Mouse (Mus musculus) G1E-ER4 (cell line): Measurements from ENCODE around the gene Arhgap42. TPM values are rescaled to one million over a fixed set of nuclear protein-coding genes. Genes with fewer than 3 reads are reported as not detected.

Experiments
- GATA1 ChIP-seq: IDR thresholded peaks from one replicate; pipeline ENCODE4 v1.8.0; 2012; ENCODE audit warnings: low read length, inconsistent platforms
- polyA plus RNA-seq: library from polyadenylated mRNA; stranded (reverse); fragments of >175 nt; gene quantifications from 2 replicates; pipeline ENCODE4 v1.2.3, GENCODE M21; 2012

Gene Arhgap42
- polyA plus RNA-seq, 1 experiment = not detected

DNA sequence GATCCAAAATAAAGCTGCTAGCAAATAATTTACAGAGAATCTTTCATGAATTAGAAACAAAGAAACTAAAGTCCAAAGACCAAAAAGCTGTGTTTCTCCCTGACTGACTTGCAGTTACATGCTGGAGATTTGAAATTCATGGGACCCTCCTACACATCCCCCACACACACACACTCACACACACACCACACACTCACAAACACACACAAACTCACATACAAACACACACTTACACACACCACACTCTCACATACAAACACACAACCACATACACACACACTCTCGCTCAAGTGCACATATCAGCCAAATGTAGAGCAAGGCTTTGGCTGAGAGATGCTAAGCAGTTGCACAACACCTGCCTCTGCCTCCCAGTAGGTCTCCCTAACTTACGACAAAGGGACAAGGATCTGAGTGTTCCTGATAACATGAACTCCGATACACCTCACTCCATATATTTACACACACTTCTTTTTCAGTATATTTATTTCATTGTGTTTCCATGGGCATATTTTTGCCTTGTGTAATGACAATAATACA lies 16.9 kb downstream of the Arhgap42 start:
- no peak for TF ChIP-seq GATA1

DNA sequence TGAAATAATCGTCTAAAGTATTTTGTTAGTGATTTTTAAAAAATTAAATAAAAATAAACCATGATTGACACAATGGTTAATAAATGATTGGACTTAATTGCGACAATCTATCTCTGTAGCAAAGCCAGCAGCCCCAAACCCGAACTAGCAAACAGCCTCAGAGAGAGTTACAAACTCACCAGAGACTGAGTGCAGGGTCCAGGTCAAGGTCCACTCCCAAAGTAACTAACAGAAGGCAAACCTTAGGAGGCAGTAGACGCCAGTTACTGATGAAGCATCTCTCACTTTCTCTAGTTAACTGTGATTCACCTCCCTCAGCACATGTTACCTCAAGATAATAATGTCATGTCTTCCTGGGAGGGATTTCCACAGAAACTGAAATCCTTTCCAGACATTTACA lies 17.7 kb downstream of the Arhgap42 start:
- no peak for TF ChIP-seq GATA1

DNA sequence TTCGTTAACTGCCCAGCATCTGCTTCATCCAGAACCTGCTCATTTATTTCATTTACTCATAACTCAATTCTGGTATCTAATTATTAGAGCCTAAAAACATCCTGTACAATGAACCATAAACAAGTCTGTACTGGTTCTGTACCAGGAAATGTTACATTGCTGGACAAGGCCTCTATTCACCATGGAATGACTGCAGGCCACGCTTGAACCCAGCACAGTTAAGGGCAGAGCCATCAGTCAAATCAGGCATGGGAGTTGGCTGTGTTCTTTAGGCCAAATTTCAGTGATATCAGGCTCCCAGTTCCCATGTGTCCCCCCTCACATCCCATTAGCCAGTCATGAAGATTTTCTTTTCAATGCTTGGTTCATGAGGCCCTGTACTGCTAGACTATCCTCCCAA lies 20.6 kb downstream of the Arhgap42 start:
- TF ChIP-seq GATA1 = no peak

DNA sequence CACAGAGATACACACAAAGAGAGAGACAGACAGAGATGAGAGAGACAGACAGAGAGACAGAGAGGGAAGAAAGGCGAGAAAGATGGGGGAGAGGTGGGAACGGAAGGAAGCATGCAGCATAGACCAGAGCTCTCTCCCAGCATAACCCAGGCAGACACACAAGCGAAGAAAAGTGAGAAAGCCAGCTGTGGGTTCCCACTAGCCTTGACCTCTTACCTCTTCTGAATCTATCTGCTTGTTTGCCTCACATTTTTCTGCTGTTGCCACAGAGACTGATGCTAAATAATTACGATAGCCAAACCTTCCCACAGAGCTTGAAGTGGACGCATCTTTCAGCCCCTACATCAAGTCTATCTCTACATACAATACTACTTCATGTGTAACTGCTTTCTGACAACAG lies 24.1 kb downstream of the Arhgap42 start:
- TF ChIP-seq GATA1 = no peak

DNA sequence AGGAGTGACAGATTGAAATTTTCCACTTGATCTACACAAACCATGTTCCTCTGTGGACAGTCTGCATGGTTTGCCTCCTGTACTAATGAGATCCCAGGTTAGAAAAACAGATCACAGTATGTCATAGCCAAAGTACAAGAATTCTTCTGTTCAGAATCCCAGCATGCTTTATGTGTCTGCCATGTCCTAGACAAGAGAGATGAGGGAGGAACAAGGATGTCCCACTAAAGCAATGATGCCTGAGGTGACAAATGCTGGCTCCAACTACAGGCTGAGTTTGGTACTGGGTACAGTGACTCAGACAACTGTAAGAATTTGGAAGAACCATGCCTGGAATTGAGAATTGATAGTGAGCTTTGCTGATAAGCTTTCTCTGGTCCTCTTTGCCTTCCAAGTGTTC lies 24.6 kb downstream of the Arhgap42 start:
- no peak for TF ChIP-seq GATA1

DNA sequence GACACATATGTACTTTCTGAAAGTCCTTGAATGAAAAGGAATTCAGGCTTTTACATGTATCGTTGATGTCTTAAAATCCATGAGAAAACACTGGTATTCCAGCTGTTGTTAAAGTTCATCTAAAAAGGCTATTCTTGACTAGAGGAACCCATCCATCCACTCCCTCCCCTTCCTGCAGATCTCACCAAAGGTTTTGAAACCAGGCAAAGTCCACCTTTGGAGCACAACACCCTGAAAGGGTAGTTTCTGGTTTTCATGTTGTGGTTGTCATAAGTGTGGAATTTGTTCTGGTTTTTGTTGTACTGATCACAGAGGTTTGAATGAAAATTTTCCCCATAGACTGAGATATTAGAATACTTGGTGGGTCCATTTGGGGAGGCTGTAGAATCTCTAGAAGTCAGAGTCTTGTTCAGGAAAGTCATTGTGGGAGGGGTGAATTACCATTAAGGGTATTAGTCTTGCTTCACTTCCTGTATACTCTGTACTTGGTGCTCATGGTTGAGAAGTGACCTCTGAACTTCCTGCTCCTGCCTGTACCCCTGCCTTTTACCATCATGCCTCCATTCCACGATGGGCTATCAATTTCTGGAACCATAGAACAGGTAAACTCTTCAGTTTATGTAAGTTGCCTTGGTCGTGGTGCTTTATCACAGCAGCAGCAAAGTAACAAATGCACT lies 27.4 kb downstream of the Arhgap42 start:
- TF ChIP-seq GATA1 = no peak

DNA sequence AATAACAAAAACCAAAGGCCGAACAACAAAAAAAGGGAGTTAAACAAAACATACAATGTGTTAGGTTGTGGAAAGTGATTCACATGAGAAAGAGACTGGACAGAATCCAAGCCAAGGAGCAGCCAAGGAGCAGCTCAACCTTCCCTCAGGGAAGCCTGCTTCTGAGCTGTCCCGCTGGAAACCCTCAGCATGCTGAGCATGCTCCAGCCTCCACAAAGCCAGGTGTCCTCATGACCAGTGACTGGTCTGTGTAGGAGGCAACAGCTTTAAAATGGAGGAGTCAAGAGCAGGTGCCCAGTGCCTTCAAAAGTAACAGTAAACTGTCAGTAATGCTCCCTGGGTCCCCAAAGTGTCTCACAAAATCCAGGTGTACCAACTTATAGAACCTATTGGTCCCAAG lies 28.4 kb downstream of the Arhgap42 start:
- no peak for TF ChIP-seq GATA1

DNA sequence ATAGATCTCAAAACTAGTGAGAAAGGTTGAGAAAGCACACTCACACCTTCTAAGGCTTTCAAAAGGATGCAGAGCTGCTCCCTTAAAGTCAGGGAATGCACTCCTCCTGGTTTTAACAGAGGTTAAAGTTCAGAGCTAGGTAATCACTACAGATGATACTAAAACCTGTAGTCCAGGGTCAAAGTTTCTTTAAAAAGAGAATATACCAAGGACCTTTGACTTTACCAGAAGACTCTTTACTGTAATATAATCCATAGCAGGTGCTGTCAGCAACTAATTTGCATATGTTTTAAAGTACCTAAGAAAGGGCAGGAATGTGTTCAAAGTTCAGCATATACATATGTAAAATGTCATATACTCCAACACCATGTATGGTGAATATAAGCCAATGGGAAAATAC lies 30.7 kb downstream of the Arhgap42 start:
- no peak for TF ChIP-seq GATA1

DNA sequence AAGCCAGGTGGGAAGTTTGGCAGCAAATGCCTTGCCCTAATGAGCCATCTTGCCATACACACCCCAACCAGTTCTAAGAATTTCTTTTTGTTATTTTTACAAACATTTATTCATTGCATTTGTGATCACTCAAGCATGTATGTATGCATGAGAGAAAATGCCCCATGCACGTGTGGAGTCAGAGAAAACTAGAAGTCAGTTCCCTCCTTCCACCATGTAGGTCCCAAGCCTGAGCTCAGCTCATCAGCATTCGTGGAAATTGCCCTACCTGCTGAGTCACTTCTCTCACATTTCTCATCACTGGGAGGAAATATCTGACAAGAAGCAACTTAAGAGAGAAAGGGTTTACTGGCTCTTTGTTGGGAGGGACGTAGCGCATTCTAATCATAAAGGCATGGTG lies 31.6 kb downstream of the Arhgap42 start:
- no peak for TF ChIP-seq GATA1

DNA sequence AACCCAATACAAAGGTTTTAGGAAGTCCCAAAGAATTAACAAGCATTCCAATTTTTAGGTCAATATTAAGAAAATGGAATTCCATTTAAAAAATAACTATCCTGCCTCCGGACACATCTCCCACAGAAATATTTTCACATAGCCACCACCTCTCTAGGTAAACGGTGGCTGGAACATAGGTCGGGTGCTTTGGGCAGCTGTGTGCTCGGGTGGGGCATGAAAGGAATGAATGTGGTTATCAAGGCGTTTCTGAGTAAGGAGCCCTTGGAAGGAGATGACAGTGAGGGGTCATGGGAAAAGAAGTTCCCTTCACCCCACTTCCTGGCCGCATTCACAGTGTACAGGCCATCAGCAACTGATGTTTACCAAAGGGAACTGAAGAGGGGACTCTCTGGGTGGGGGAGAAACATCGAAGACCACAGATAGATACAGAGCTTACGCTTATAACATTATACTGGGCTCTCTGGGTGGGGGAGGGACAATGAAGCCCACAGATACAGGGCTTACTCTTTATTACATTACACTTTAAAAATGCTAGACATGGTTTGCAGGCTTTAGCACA lies 38.0 kb downstream of the Arhgap42 start:
- TF ChIP-seq GATA1 = no peak

DNA sequence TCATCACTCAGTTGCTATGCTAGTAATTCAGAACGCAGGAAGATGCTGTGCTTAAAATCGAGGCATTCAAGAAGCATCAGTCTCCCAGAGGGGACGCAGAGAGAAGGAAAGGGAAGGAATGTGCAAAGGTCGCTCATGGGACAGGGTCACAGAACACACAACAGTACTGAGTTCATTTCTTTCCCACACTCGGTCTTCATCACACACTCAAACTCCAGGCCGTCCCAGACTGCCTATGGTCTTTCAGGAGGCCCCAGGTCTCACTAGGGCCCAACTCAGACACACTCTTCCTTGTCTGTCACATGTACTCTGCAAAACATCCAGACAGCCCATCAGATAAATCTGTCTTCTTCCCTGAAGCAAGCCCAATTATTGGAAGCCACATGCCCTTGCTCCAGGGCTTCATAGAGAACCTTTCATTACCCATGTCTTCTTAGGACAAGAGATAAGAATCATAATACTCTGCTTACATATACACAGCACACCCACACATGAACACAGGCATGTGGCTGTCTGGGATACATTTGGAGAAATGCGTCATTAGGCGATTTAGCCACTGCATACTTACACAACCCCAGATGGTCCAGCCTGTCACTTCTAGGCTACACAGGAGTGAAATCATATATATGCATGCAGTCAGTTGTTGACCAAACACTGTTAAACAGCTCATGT lies 39.6 kb downstream of the Arhgap42 start:
- TF ChIP-seq GATA1 = no peak

DNA sequence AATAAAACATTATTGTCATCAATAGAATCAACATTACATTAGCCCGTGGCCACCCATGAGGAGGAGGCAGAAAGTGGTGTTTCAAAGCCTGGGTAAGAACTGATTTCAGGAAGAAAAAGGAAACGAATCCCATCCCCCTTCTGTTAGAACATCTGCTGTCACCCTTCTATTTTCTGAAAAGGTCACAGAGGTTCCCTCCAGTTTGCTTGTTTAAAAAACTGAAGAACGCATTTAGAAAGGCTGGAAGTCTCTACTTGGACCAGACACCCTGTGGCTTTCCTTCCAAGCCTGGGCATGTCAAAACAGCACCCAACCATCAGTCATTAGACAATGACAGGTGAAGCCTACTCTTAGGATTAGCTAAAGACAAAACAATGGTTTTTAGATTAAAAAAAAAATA lies 40.3 kb downstream of the Arhgap42 start:
- TF ChIP-seq GATA1 = no peak

DNA sequence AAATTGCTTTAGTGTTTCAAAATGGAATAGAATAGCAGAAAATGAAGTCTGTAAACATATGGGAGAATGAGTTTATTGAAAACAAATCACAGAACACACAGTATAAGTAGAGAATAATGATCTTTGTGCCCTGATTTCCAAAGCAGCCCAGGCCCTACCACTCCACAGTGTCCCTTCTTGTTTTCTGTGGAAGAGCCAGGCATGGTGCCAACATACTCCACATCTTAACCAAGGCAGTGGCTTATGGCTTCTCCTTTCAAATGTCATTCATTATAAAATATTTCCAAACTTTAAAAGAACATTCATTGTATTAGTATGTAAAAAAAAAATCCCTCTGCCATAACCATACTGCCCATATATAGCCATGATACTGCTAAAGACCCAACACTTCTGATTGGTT lies 42.9 kb downstream of the Arhgap42 start:
- TF ChIP-seq GATA1 = no peak

DNA sequence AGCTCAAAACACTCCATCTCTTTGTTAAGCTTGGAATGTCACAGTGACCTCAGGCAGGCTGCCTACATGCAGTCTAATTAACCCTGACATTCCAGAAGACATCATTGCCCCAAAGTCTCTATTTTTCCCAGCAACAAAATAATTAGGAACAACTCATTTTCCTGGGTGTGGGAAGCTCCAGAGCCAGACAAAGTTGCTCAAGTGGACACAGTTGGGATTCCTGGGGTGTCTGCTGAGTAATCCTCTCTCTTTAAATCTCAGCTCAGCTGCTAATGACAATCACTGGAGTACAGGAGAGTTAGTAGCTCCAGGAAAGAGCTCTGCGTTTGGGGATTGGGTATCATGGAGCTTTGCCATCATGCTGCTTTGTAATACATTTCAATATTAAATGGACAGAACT lies 44.4 kb downstream of the Arhgap42 start:
- no peak for TF ChIP-seq GATA1

DNA sequence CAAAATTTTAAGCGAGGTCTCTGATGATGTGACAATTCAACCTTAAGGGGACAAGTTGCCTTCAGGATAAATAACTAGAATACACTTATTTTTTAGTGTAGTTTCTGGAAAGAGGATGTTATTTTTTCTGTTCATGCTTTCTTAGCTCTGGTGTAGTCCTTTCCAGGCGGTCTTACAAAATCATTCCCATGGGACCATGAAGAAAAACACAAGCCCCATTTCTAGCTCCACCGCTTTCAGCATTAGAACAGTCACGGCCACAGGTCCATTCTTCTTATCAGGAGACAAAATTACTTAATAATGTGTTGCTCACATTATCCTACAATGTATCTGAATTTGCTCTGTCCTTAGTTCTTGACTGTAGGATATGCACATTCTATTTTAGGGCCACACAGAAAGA lies 46.2 kb downstream of the Arhgap42 start:
- TF ChIP-seq GATA1 = no peak

DNA sequence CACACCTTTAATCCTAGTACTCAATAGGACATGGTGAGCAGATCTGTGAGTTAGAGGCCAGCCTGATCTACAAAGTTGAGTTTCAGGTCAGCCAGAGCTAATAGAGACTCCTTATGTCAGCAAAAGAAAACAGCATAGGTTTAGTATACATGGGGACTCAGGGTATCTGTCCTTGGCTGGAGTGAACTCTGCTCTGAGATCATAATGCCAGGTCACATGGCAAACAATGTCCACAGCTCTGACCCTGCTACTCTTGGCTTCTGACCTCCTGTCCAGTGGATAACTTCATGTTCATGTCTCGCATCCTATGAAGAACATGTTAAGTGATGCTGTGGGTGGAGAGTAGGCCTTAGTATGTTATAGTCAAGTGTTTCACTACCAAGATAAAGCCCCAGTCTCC lies 48.1 kb downstream of the Arhgap42 start:
- TF ChIP-seq GATA1 = no peak

DNA sequence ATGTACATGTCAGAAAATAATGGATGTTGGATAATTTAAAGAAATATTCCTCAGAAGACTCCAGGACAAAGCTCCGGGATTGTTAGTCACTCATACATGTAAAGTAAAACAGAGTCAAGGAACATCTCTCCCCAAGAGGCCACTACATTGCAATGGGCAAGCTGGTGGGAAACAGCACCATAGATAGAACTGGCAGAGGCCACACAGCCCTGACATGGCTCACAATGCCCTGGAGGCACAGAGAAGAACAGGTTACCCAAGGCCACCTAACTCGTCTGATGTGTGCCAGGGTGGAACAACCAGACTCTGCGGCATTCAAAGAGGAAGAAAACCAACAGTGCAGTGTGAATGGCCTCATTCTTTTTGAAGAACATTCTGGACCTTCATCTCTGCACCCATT lies 50.7 kb downstream of the Arhgap42 start:
- no peak for TF ChIP-seq GATA1
